9 mouse cellular contexts compared by ENCODE assay signal in genomic region chr8:120327131-120327554, GRCm38 (mm10).
DNase-seq lines count a peak whose midpoint lies in the region; ATAC-seq and TF ChIP-seq lines count a peak whose summit lies in the region.
"Had no signal": no experiment of that assay in that cellular context is flagged by ENCODE, and none has a peak within 500 bp of the region (broad histone marks: within the 10 kb centered on the region; RNA-seq: fewer than 3 reads in every experiment).

No protein-coding gene starts in this region.

- no peak for TF ChIP-seq EP300 in lung, postnatal 0 days (IDR thresholded peaks at IDR 0.05)

- H3K4me3 ChIP-seq in lung, postnatal 0 days (ENCODE audit: low read depth, low read length), result no peak overlapping the region
- no peak overlapping the region for H3K4me3 ChIP-seq in forebrain, embryonic 15.5 days
- H3K4me3 ChIP-seq: midbrain, embryonic 12.5 days had no signal

- peak; percentile 61 for TF ChIP-seq CTCF in lung, postnatal 0 days (IDR thresholded peaks at IDR 0.05)

- WGBS in lung, postnatal 0 days, result 81% methylated on average over 3 of the region's 3 CpGs
- WGBS in forebrain, embryonic 15.5 days, result 54% methylated on average over 3 of the region's 3 CpGs

- H3K36me3 ChIP-seq in lung, postnatal 0 days (ENCODE audit: insufficient read depth, low read length), result no peaks in the 10 kb centered on the region
- H3K36me3 ChIP-seq in forebrain, embryonic 15.5 days, result no peaks in the 10 kb centered on the region
- H3K36me3 ChIP-seq: midbrain, embryonic 12.5 days had no signal

- no peaks in the 10 kb centered on the region for H3K27me3 ChIP-seq in lung, postnatal 0 days (replicated peaks; ENCODE audit: insufficient read depth, low read length)
- no peaks in the 10 kb centered on the region for H3K27me3 ChIP-seq in forebrain, embryonic 15.5 days

- H3K4me2 ChIP-seq in lung, postnatal 0 days (replicated peaks; ENCODE audit: low read depth, low read length), result no peak overlapping the region
- H3K4me2 ChIP-seq in forebrain, embryonic 15.5 days (replicated peaks), result no peak overlapping the region
- H3K4me2 ChIP-seq: midbrain, embryonic 12.5 days had no signal

- no peak for ATAC-seq in lung, postnatal 0 days
- no peak for ATAC-seq in forebrain, embryonic 15.5 days (replicated peaks)

- 0 out of 2 replicates have a peak, but pooled peaks cover 12% of the 10 kb centered on the region for H3K4me1 ChIP-seq in lung, postnatal 0 days (ENCODE audit: insufficient read depth, low read depth, low read length)
- H3K4me1 ChIP-seq in forebrain, embryonic 15.5 days, result peaks cover 28% of the 10 kb centered on the region

- H3K9me3 ChIP-seq in lung, postnatal 0 days (ENCODE audit: low read length), result no peaks in the 10 kb centered on the region
- no peaks in the 10 kb centered on the region for H3K9me3 ChIP-seq in forebrain, embryonic 15.5 days
- H3K9me3 ChIP-seq: midbrain, embryonic 12.5 days had no signal

- H3K9ac ChIP-seq in lung, postnatal 0 days (replicated peaks; ENCODE audit: low read depth), result no peak overlapping the region
- H3K9ac ChIP-seq in forebrain, embryonic 15.5 days (replicated peaks), result no peak overlapping the region
- H3K9ac ChIP-seq: midbrain, embryonic 12.5 days had no signal

- DNase-seq in adrenal gland, adult 2 months, result peak; percentile 60
- no peak for DNase-seq in adrenal gland, adult 8-10 months
- peak; percentile 41 for DNase-seq in lung, postnatal 0 days (ENCODE audit: low spot score)
- DNase-seq in lung, postnatal 14 days, result no peak
- DNase-seq in embryo, embryonic 11 days, result peak; percentile 61
- DNase-seq in mesoderm, embryonic 11.5 days (ENCODE audit: low read depth, low spot score), result peak; percentile 41
- no peak for DNase-seq in layer of hippocampus, postnatal 25 days (ENCODE audit: extremely low spot score in 1 of 2, low spot score in 1 of 2)

- H3K27ac ChIP-seq in lung, postnatal 0 days (ENCODE audit: low read length), result no peak overlapping the region
- H3K27ac ChIP-seq in forebrain, embryonic 15.5 days (replicated peaks), result no peak overlapping the region

Comparison
In these comparisons a context has a peak if more than half of its experiments do, and no peak if none do; other contexts are left out.
1. DNase-seq: peak in adrenal gland, adult 2 months (single experiment), lung, postnatal 0 days (single experiment), embryo, embryonic 11 days (single experiment) and mesoderm, embryonic 11.5 days (single experiment); none in adrenal gland, adult 8-10 months (single experiment), lung, postnatal 14 days (single experiment) and layer of hippocampus, postnatal 25 days (0 of 2).